Mouse (Mus musculus) lung, adult 2 months (tissue): ENCODE measurements at regions not wholly inside any gene's neighbourhood (a gene's known extent, or its start where the extent isn't known, plus 50 kb on each side); places are given as distances from the start of the nearest gene placed in this dataset.

Experiments
- CTCF ChIP-seq: fragments of 200-500 bp; IDR thresholded peaks from 2 replicates; pipeline ENCODE4 v1.5.1; 2011; ENCODE audit warnings: mild to moderate bottlenecking, low read length, control low read depth; ENCODE audit not compliant: insufficient read depth
- POLR2A ChIP-seq: fragments of 200-500 bp; IDR thresholded peaks from 2 replicates; pipeline ENCODE4 v1.6.1; 2011; ENCODE audit warnings: low read depth, mild to moderate bottlenecking, control low read depth, low read length, borderline replicate concordance; ENCODE audit errors: extremely low read depth

GRCm38 (mm10) chr9:68116221-68116741, 276.1 kb downstream of the Vps13c start:
- no peak for TF ChIP-seq CTCF
- no peak for TF ChIP-seq POLR2A
